Mouse (Mus musculus) right cerebral cortex, adult 18-20 months (tissue): ENCODE data around the gene Tssk1.

ENCODE experiments used
- DNase-seq: peaks from one replicate; pipeline ENCODE4 v3.0.0; 2022; ENCODE audit warnings: mixed read lengths

The Tssk1 gene

GRCm38 (mm10) chr16:17893923-17894322 lies at the start of gene Tssk1:
Gene Tssk1, plus strand, starts transcription at chr16:17894223.
- DNase-seq: no peak

GRCm38 (mm10) chr16:17848431-17848830 lies 45.6 kb upstream of the Tssk1 start:
- DNase-seq: no peak

GRCm38 (mm10) chr16:17848928-17849327 lies 45.1 kb upstream of the Tssk1 start:
- DNase-seq: peak; percentile 59

GRCm38 (mm10) chr16:17849486-17849885 lies 44.5 kb upstream of the Tssk1 start:
- no peak for DNase-seq

GRCm38 (mm10) chr16:17851331-17851730 lies 42.7 kb upstream of the Tssk1 start:
- DNase-seq: no peak

GRCm38 (mm10) chr16:17851860-17852259 lies 42.2 kb upstream of the Tssk1 start:
- DNase-seq: no peak

GRCm38 (mm10) chr16:17853263-17853662 lies 40.8 kb upstream of the Tssk1 start:
- DNase-seq: no peak

- DNase-seq: no peak
Observed at GRCm38 (mm10) chr16:17857157-17857556, 36.9 kb upstream of the Tssk1 start.

- DNase-seq: no peak
Observed at GRCm38 (mm10) chr16:17858592-17858991, 35.4 kb upstream of the Tssk1 start.

GRCm38 (mm10) chr16:17865293-17865692 lies 28.7 kb upstream of the Tssk1 start:
- DNase-seq: no peak

GRCm38 (mm10) chr16:17865770-17866169 lies 28.3 kb upstream of the Tssk1 start:
- no peak for DNase-seq

GRCm38 (mm10) chr16:17871248-17871647 lies 22.8 kb upstream of the Tssk1 start:
- DNase-seq: no peak

GRCm38 (mm10) chr16:17872995-17873394 lies 21.0 kb upstream of the Tssk1 start:
- no peak for DNase-seq

GRCm38 (mm10) chr16:17875174-17875573 lies 18.8 kb upstream of the Tssk1 start:
- no peak for DNase-seq

GRCm38 (mm10) chr16:17876096-17876495 lies 17.9 kb upstream of the Tssk1 start:
- DNase-seq: no peak

- DNase-seq: peak; percentile 35
Observed at GRCm38 (mm10) chr16:17879571-17879970, 14.5 kb upstream of the Tssk1 start.

GRCm38 (mm10) chr16:17882196-17882595 lies 11.8 kb upstream of the Tssk1 start:
- no peak for DNase-seq

GRCm38 (mm10) chr16:17884116-17884515 lies 9.9 kb upstream of the Tssk1 start:
- no peak for DNase-seq

- DNase-seq: no peak
Observed at GRCm38 (mm10) chr16:17889689-17890341, 4.2 kb upstream of the Tssk1 start.

GRCm38 (mm10) chr16:17890342-17890727 lies 3.7 kb upstream of the Tssk1 start:
- no peak for DNase-seq

- peak; percentile 57 for DNase-seq
Observed at GRCm38 (mm10) chr16:17890917-17891566, 3.0 kb upstream of the Tssk1 start.

GRCm38 (mm10) chr16:17891567-17891959 lies 2.5 kb upstream of the Tssk1 start, which contains the start of gene Gm20518:
Gene Gm20518, minus strand, starts transcription at chr16:17891671.
- DNase-seq: peak; percentile 99

- DNase-seq: no peak
Observed at GRCm38 (mm10) chr16:17892606-17893005, 1.4 kb upstream of the Tssk1 start.

- no peak for DNase-seq
Observed at GRCm38 (mm10) chr16:17896091-17896490, 2.1 kb downstream of the Tssk1 start.

- DNase-seq: no peak
Observed at GRCm38 (mm10) chr16:17898462-17898861, 4.4 kb downstream of the Tssk1 start, which contains the start of the genes Dgcr2 and Tssk2. Gene Dgcr2, minus strand, starts transcription at chr16:17898562. Gene Tssk2, plus strand, starts transcription at chr16:17898637.
